Mouse (Mus musculus): ENCODE measurements around the gene Lrba.

Gene Lrba

GRCm38 (mm10) chr3:86558976-86559375, 334.5 kb downstream of the Lrba start:
- no peak for DNase-seq (ENCODE audit: low read depth, low spot score)

GRCm38 (mm10) chr3:86559635-86560034, 335.2 kb downstream of the Lrba start:
- DNase-seq (ENCODE audit: low read depth, low spot score) = no peak

DNA sequence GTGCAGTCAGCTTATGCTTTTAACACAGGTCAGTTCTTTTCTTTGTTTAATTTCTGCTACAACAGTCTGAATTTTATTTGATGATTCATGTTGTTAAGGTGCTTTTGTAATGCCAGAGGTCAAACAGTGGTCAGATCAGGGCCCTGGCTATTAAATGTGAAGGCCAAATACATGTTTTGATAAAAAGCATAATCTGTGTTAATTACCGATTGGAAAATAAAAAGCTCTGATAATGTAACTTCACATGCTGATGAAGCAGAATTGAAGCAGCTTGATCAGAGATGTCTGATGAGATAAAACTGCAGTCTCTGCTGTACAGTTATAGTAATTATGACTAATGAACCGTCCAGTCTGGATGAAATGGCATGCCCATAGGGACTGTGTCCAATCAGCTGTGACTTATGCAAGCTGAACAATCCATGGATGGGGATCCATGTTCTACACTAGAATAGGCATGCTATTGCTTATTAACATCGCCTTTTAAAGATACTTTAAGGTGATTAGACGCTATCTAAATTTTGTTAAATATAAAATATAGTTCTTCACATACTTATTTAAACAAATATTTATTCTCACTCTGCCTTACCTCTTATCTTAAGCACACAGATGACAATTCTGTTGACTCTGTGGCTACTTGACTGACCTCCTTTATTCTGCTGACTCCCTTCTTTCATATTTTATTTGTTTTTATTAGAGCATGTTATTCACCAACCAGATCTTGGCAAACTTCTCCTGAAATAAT, 336.0 kb downstream of the Lrba start:
- DNase-seq (ENCODE audit: low read depth, low spot score) = no peak

- no peak for DNase-seq (ENCODE audit: low read depth, low spot score)
Observed at GRCm38 (mm10) chr3:86561023-86561344, 336.5 kb downstream of the Lrba start.

DNA sequence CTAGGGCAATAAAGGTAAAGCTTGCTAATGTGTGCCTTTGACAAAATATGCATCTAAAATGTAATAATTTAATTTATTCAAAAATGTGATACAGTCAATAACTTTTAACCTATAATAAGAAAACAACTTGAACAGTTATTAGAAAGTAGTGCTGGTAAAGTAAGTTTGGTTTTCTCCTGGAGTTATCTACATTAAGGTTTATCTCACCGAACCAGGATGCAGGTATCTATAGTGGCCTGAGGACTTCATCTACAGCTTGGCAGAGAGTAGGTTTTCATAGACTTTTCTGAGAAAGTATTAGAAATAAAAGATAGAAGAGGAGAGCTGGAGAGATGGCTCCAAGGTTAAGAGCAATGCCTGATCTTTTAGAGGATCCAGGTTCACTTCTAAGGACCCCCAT, 336.9 kb downstream of the Lrba start:
- no peak for DNase-seq (ENCODE audit: low read depth, low spot score)

GRCm38 (mm10) chr3:86567312-86567711, 342.8 kb downstream of the Lrba start:
- DNase-seq (ENCODE audit: low read depth, low spot score) = no peak

DNA sequence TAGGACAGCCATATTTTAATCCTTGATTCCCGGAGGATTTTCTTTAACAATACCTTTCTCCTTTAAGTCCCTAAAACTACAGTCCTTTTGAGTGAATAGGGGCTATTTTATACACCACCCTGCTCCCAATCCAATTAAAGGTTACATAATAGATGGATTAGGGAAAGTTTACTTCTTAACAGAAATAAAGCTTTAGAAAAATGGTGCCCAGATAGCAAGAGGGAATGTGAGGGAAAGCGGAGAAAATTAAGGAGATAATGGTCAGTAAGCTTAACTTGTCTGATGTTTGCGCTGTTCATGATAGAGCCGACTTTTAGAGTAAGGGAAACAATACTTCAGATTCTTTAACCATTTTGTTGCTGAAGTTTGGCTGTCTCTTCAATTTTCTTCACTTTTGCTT, 347.0 kb downstream of the Lrba start:
- DNase-seq (ENCODE audit: low read depth, low spot score) = no peak

DNA sequence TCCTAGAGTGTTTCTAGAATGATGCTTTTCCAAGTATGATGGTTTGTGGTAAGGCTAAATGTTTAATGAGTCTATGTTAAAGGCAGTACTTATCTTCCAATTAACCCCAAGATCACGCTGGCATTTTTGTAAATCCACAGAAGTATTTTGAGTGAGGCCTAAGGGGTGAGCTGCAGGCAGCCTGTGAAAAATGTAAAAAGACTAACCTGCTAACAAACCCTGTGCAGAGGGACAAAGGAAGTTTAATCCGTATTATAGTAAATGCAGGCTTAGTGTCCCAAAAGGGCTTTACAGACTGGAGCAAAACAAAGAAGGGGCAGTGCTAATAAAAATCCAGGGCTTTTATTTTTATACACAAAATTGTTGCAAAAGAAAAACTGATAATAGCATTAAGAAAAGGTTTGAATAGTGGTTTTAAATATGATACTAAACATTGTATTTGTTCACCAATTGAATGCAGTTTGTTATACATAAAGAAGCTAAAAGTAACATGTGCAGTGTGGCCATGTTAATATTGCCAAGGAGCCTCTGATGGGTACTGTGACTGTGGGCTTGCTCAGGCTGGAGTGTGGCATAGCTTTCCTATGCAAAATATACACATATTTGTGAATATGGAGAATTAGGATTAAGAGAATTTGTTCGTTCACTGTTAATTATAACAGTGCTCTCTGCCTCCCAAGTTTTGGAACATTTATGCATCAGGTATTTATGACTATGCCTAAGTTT, 348.2 kb downstream of the Lrba start:
- no peak for DNase-seq (ENCODE audit: low read depth, low spot score)

GRCm38 (mm10) chr3:86575312-86575711, 350.8 kb downstream of the Lrba start:
- no peak for DNase-seq (ENCODE audit: low read depth, low spot score)

DNA sequence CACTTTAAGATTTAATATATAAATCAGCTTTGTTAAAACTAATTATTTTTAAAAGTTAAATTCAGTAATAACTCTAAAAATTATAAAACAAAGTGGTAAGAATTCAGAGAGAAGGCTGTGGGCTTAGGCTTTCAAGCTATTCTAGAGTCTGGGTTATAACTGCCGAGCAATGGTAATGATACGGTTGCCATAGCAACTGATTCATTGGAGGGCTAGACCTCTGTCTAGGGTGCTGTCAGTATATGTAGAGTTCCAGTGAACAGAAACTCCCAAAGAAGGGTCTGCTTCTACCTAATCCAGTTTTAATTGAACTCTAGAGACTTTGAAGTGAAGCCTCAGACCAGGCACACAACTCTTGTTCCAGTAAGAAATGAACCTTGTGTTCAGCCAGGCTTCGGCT, 377.8 kb downstream of the Lrba start:
- DNase-seq (ENCODE audit: low read depth, low spot score) = no peak

GRCm38 (mm10) chr3:86605775-86606174, 381.3 kb downstream of the Lrba start:
- DNase-seq (ENCODE audit: low read depth, low spot score) = no peak

- no peak for DNase-seq (ENCODE audit: low read depth, low spot score)
Observed at GRCm38 (mm10) chr3:86627008-86627743, 402.7 kb downstream of the Lrba start.

GRCm38 (mm10) chr3:86629379-86629778, 404.9 kb downstream of the Lrba start:
- DNase-seq (ENCODE audit: low read depth, low spot score) = no peak

DNA sequence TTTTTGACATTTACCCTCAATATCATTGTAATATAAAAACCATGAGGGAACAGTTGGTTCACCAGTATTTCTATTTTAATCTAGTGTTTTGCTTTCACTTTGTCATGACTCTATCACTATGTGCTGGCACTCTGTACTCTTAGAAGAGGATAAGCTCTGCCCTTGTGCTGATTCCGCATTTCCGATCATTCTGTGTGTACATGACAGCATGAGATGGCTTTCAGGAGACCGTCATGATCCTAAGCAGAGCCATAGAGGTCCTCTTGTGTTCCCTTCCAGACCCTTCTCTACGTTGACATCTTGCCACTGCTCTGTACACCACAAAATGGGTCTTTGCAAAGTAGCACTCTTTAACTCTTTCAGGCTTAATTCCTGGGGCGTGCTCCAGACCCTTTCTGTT, 411.0 kb downstream of the Lrba start:
- peak; percentile 7 for DNase-seq (ENCODE audit: low read depth, low spot score)

- peak; percentile 22 for DNase-seq (ENCODE audit: low read depth, low spot score)
Observed at GRCm38 (mm10) chr3:86635940-86636339, 411.5 kb downstream of the Lrba start.

GRCm38 (mm10) chr3:86638552-86639348, 414.3 kb downstream of the Lrba start:
- DNase-seq (ENCODE audit: low read depth, low spot score) = no peak

DNA sequence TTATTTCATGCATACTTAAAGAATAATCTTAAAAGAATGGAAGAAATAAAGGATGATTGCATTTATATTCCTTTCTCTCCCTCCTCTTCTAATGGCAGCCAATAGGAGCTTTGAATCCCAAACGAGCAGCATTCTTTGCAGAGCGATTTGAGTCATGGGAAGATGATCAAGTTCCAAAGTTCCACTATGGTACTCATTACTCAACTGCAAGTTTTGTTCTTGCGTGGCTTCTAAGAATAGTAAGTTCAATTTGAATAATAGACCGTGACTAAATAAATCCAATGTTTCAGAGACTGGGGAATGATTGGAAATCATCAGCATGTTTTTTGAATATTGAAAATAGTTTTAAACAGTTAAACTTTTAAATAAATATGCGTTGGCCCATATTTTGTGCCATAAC, 416.9 kb downstream of the Lrba start:
- no peak for DNase-seq (ENCODE audit: low read depth, low spot score)

DNA sequence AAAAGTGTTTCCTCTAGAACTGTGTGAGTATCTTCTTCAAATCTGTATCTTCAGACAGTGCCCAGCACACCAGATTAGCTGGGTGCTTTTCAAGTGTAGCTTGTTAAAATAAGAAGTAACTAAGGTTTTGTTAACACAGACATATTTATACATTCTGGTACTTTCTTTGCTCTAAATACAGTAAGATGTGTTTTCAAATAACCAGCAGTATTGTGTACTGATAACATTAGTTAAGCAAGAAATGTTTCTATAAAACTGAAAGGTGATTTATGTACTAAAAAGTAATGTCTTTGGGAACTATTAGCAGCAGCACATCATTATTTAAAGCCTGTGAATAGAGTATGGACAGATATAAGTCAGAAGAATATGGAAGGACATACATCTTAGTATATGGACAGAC, 417.3 kb downstream of the Lrba start:
- DNase-seq (ENCODE audit: low read depth, low spot score) = no peak

GRCm38 (mm10) chr3:86646771-86647170, 422.3 kb downstream of the Lrba start:
- no peak for DNase-seq (ENCODE audit: low read depth, low spot score)

GRCm38 (mm10) chr3:86651006-86651405, 426.5 kb downstream of the Lrba start:
- no peak for DNase-seq (ENCODE audit: low read depth, low spot score)

GRCm38 (mm10) chr3:86659326-86659725, 434.8 kb downstream of the Lrba start:
- DNase-seq (ENCODE audit: low read depth, low spot score) = no peak

GRCm38 (mm10) chr3:86664399-86664798, 439.9 kb downstream of the Lrba start:
- DNase-seq (ENCODE audit: low read depth, low spot score) = no peak

Measured in CD4-positive helper T cell, adult 2 months (primary cell).